Mouse (Mus musculus) limb, embryonic 13.5 days (tissue): ENCODE data around the gene Tas2r116. TPM values are rescaled to one million over a fixed set of nuclear protein-coding genes. Genes with fewer than 3 reads are reported as not detected.

Experiments
- ATAC-seq: fragments of 200-750 bp; cut with Nextera tagmentation; 2 replicates; pipeline ENCODE4 v1.8.0; 2017; ENCODE audit warnings: low read depth, moderate number of reproducible peaks, moderate TSS enrichment; ENCODE audit not compliant: low FRiP score
- H3K27ac ChIP-seq: fragments of 300-500 bp; sonication (generic); 2 replicates; pipeline ENCODE4 v1.5.1; 2015; ENCODE audit warnings: inconsistent platforms, mild to moderate bottlenecking, moderate library complexity
- H3K27me3 ChIP-seq: fragments of 300-500 bp; sonication (generic); 2 replicates; pipeline ENCODE4 v1.6.1; 2015; ENCODE audit warnings: mild to moderate bottlenecking, inconsistent platforms
- H3K36me3 ChIP-seq: fragments of 300-500 bp; sonication (generic); 2 replicates; pipeline ENCODE4 v1.6.1; 2015; ENCODE audit warnings: inconsistent platforms, mild to moderate bottlenecking, moderate library complexity
- H3K4me1 ChIP-seq: fragments of 300-500 bp; sonication (generic); 2 replicates; pipeline ENCODE4 v1.6.1; 2015; ENCODE audit warnings: inconsistent platforms
- H3K4me2 ChIP-seq: fragments of 300-500 bp; sonication (generic); replicated peaks from 2 replicates; pipeline ENCODE4 v1.6.1; 2015; ENCODE audit warnings: inconsistent platforms, mild to moderate bottlenecking, moderate library complexity
- H3K4me3 ChIP-seq: fragments of 300-500 bp; sonication (generic); 2 replicates; pipeline ENCODE4 v1.5.1; 2015; ENCODE audit warnings: moderate library complexity, mild to moderate bottlenecking, inconsistent platforms
- H3K9ac ChIP-seq: fragments of 300-500 bp; sonication (generic); 2 replicates; pipeline ENCODE4 v1.6.1; 2015; ENCODE audit warnings: mild to moderate bottlenecking, inconsistent platforms
- H3K9me3 ChIP-seq: fragments of 300-500 bp; sonication (generic); 2 replicates; pipeline ENCODE4 v1.6.1; 2016; ENCODE audit warnings: inconsistent platforms
- WGBS: fragments of 180-500 bp; shearing (Covaris S2); methylation state at CpG from one replicate; pipeline ENCODE4 v1.1.7; 2015; 5-methylcytosine and 5-hydroxymethylcytosine counted together
- polyA plus RNA-seq: library from polyadenylated mRNA; unstranded; fragments of >200 nt; fragmentation: Nextera tagmentation; extraction: Ambion mirVana; gene quantifications from 2 replicates; pipeline ENCODE4 v1.2.1, GENCODE M21; 2015

The Tas2r116 gene
- not detected in 2 replicates for polyA plus RNA-seq

DNA sequence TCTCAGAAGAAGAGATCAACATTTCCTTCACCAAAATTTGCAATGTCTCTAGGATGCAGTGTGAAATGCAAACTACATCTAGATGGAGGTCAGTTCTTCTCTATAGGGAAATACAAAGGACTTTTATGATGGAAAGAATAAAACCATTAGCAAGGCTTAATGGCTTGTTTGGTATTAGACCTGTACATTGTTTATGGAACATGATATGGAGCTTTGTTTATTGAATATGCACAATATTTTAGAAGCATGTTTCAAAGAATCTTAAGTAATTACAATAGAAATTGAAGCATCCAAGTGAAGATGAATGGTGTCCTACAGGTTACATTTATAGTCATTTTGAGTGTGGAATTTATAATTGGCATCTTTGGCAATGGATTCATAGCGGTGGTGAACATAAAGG lies at the start of gene Tas2r116:
Gene Tas2r116, plus strand, starts transcription at position 301 of the 400 bp plus-strand sequence.
- Histone ChIP-seq H3K27me3 (no peaks in the 10 kb centered on the region), H3K4me3 (no peak within 1 kb of the TSS), H3K9ac (no peak within 1 kb of the TSS), H3K4me2 (no peak within 1 kb of the TSS), H3K27ac (no peak within 1 kb of the TSS), H3K4me1 (no peaks in the 10 kb centered on the region), H3K36me3 (no peaks in the 10 kb centered on the region), H3K9me3 (no peaks in the 10 kb centered on the region)
- no peak for ATAC-seq
- 90% methylated on average over 1 of the region's 1 CpGs for WGBS

DNA sequence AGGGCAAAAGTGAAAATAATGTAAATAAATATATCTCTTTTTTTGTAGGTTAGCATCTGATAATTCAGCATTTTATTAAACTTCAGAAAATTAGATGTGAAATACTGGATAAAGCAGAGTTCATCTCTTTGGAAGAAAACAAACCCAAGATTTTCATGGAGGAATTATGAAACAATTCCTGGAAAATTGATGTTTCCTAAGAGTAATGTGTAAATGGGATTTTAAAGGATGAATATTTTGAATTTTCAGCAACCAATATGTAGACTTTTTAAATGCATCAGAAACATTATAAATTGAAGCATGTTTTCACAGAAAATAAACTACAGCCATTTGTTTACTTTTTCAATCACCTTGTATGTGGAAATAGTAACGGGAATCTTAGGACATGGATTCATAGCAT lies 8.4 kb upstream of the Tas2r116 start, which contains the start of gene Tas2r123:
Gene Tas2r123, plus strand, starts transcription at position 301 of the 400 bp plus-strand sequence.
- H3K27me3 ChIP-seq = no peaks in the 10 kb centered on the region
- H3K9me3 ChIP-seq = no peaks in the 10 kb centered on the region
- H3K36me3 ChIP-seq = no peaks in the 10 kb centered on the region
- H3K4me2 ChIP-seq = no peak within 1 kb of the TSS
- 89% methylated on average over 1 of the region's 1 CpGs for WGBS
- no peaks in the 10 kb centered on the region for H3K4me1 ChIP-seq
- no peak within 1 kb of the TSS for H3K27ac ChIP-seq
- H3K4me3 ChIP-seq = no peak within 1 kb of the TSS
- ATAC-seq = no peak
- no peak within 1 kb of the TSS for H3K9ac ChIP-seq

DNA sequence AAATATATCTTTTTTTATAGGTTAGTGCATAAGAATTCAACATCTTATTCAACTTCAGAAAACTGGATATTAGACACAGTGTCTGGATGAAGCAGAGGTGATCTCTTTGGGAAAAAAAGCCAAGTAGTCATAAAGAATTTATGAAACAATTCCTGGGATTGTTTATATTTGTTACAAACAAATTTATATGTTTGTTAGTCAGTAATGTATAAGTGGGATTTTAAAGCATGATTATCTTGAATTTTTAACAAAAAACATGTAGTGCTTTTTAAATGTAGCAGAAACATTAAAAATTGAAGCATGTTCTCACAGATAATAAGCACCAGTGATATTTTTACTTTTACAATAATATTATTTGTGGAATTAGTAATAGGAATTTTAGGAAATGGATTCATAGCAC lies 12.5 kb downstream of the Tas2r116 start, which contains the start of gene Tas2r110:
Gene Tas2r110, plus strand, starts transcription at position 301 of the 400 bp plus-strand sequence.
- Histone ChIP-seq H3K4me1 (no peaks in the 10 kb centered on the region), H3K4me3 (no peak within 1 kb of the TSS), H3K4me2 (no peak within 1 kb of the TSS), H3K27ac (no peak within 1 kb of the TSS), H3K9me3 (no peaks in the 10 kb centered on the region), H3K27me3 (no peaks in the 10 kb centered on the region), H3K9ac (no peak within 1 kb of the TSS), H3K36me3 (no peaks in the 10 kb centered on the region)
- ATAC-seq = no peak

DNA sequence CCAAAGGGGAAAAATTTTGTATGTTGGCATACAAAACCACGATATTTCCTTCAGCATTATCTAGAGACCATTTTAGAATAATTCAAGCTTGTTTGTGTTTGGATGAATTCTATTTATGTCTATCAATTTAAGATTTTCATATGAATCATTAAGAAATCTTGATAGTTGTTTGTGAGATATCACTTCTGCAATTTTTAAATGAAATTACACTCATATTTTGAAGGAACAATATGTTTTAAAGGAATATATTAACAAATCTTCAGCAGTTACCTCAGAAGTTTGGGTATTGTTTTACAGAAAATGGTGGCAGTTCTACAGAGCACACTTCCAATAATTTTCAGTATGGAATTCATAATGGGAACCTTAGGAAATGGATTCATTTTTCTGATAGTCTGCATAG lies 37.5 kb downstream of the Tas2r116 start, which contains the start of gene Tas2r113:
Gene Tas2r113, plus strand, starts transcription at position 301 of the 400 bp plus-strand sequence.
- Histone ChIP-seq H3K9ac (no peak within 1 kb of the TSS), H3K4me2 (no peak within 1 kb of the TSS), H3K4me1 (no peaks in the 10 kb centered on the region), H3K36me3 (no peaks in the 10 kb centered on the region), H3K4me3 (no peak within 1 kb of the TSS), H3K9me3 (no peaks in the 10 kb centered on the region), H3K27ac (no peak within 1 kb of the TSS), H3K27me3 (no peaks in the 10 kb centered on the region)
- WGBS = 67% methylated on average over 1 of the region's 1 CpGs
- ATAC-seq = no peak

Other genes starting within 250 kb of the Tas2r116 start
- not detected in 2 replicates for gene A630073D07Rik, start 203.9 kb upstream of the Tas2r116 start, polyA plus RNA-seq
- not detected in 2 replicates for gene Tas2r120, start 198.5 kb upstream of the Tas2r116 start, polyA plus RNA-seq
- not detected in 2 replicates for gene Tas2r121, start 154.4 kb upstream of the Tas2r116 start, polyA plus RNA-seq
- gene Tas2r122, start 143.5 kb upstream of the Tas2r116 start, polyA plus RNA-seq = not detected in 2 replicates
- gene Tas2r115, start 117.4 kb upstream of the Tas2r116 start, polyA plus RNA-seq = not detected in 2 replicates
- gene Tas2r124, start 100.7 kb upstream of the Tas2r116 start, polyA plus RNA-seq = not detected in 2 replicates
- gene Tas2r102, start 93.3 kb upstream of the Tas2r116 start, polyA plus RNA-seq = not detected in 2 replicates
- not detected in 2 replicates for gene Tas2r136, start 77.3 kb upstream of the Tas2r116 start, polyA plus RNA-seq
- not detected in 2 replicates for gene Tas2r117, start 52.6 kb upstream of the Tas2r116 start, polyA plus RNA-seq
- gene Tas2r123, start 8.3 kb upstream of the Tas2r116 start, polyA plus RNA-seq = not detected in 2 replicates
- not detected in 2 replicates for gene Tas2r110, start 12.6 kb downstream of the Tas2r116 start, polyA plus RNA-seq
- gene Tas2r113, start 37.6 kb downstream of the Tas2r116 start, polyA plus RNA-seq = not detected in 2 replicates
- gene Tas2r125, start 54.2 kb downstream of the Tas2r116 start, polyA plus RNA-seq = not detected in 2 replicates
- gene Tas2r129, start 95.7 kb downstream of the Tas2r116 start, polyA plus RNA-seq = not detected in 2 replicates
- gene Tas2r131, start 102.5 kb downstream of the Tas2r116 start, polyA plus RNA-seq = not detected in 2 replicates
- not detected in 2 replicates for gene Tas2r109, start 125.5 kb downstream of the Tas2r116 start, polyA plus RNA-seq
- gene Tas2r103, start 181.7 kb downstream of the Tas2r116 start, polyA plus RNA-seq = not detected in 2 replicates
- not detected in 2 replicates for gene Tas2r140, start 200.4 kb downstream of the Tas2r116 start, polyA plus RNA-seq
- 103 and 115 TPM in 2 replicates for gene Smim10l1, start 249.5 kb downstream of the Tas2r116 start, polyA plus RNA-seq